15 mouse cellular contexts compared by ENCODE assay signal in the genomic region with DNA sequence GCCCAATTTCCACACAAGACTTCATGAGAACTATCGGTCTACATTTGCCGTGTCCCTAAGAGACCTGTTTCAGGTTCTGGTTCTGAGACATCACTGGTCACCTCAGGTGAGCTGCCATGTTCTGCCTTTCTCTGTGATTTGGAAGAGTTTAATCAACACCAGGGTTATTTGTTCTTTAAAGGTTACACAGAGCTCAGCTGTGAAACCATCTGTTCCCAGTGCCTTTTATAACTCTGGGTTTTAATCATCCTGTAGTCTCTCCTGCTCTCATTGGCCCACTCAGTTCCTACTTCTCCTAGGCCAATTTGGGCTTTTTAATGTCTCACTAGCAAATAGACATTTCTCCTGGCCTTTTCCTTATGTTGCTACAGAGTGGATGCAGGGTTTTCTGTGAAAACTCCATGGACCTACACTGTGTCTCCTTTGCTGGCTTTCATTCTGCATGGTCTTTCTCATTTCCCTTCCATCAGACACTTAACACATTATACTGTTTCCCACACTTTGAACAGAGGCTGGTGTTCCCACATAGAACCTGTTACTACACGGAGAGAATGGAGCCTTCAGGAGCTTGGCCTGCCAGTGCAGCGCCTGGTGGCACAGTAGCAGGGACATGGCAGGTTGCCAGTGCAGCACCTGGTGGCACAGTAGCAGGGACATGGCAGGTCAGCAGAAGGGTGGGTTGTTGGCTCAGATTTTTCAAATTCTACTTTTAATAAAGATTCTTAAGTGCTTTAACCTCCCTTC.
DNase-seq lines count a peak whose midpoint lies in the region; ATAC-seq and TF ChIP-seq lines count a peak whose summit lies in the region.
"Had no signal": no experiment of that assay in that cellular context is flagged by ENCODE, and none has a peak within 500 bp of the region (broad histone marks: within the 10 kb centered on the region; RNA-seq: fewer than 3 reads in every experiment).

No protein-coding gene starts in this region.

- H3K36me3 ChIP-seq in kidney, embryonic 15.5 days, result no peaks in the 10 kb centered on the region
- H3K36me3 ChIP-seq: heart, embryonic 10.5 days had no signal

- H3K4me1 ChIP-seq in kidney, embryonic 15.5 days, result peaks cover 15% of the 10 kb centered on the region
- H3K4me1 ChIP-seq: heart, embryonic 10.5 days had no signal

- 85% methylated on average over 4 of the region's 4 CpGs for WGBS in kidney, embryonic 15.5 days

- no peak overlapping the region for H3K9ac ChIP-seq in kidney, embryonic 15.5 days
- H3K9ac ChIP-seq: forebrain, postnatal 0 days; lung, embryonic 14.5 days had no signal

- ATAC-seq in kidney, embryonic 15.5 days (replicated peaks; ENCODE audit: low FRiP score), result no peak
- ATAC-seq: activated CD4-positive, CD25-positive, alpha-beta regulatory T cell, adult 4 months; forebrain, postnatal 0 days had no signal

- H3K4me2 ChIP-seq in kidney, embryonic 15.5 days, result no peak overlapping the region
- H3K4me2 ChIP-seq: liver, embryonic 11.5 days; lung, embryonic 14.5 days had no signal

- peak; percentile 43 for DNase-seq in kidney, postnatal 10 days
- peak; percentile 96 for DNase-seq in brain, adult 2 months (ENCODE audit: low read depth, low spot score)
- peak; percentile 85 for DNase-seq in cerebellum, adult 8-10 months
- peak in 1 of 2 experiments; percentile 48 for DNase-seq in layer of hippocampus, adult 2 months (ENCODE audit: low spot score in 2 of 2)
- DNase-seq in thymus, postnatal 4 days, result no peak
- no peak for DNase-seq in lung, postnatal 4 days
- DNase-seq: forebrain, postnatal 0 days; gastrocnemius, postnatal 25 days; lung, embryonic 14.5 days; midbrain, embryonic 14.5 days; thymus, postnatal 14 days had no signal

- TF ChIP-seq CTCF in layer of hippocampus, adult 2 months (conservative IDR thresholded peaks at IDR 0.05), result no peak

- no peak overlapping the region for H3K4me3 ChIP-seq in kidney, embryonic 15.5 days (replicated peaks)
- no peak overlapping the region for H3K4me3 ChIP-seq in layer of hippocampus, adult 2 months
- H3K4me3 ChIP-seq: heart, embryonic 10.5 days had no signal

- H3K27ac ChIP-seq in kidney, embryonic 15.5 days, result no peak overlapping the region
- H3K27ac ChIP-seq in layer of hippocampus, adult 2 months, result peak overlapping the region; percentile 92
- H3K27ac ChIP-seq: heart, embryonic 10.5 days had no signal

- no peaks in the 10 kb centered on the region for H3K27me3 ChIP-seq in kidney, embryonic 15.5 days

- H3K9me3 ChIP-seq in kidney, embryonic 15.5 days (replicated peaks), result 0 out of 2 replicates have a peak, but pooled peaks cover 4% of the 10 kb centered on the region
- H3K9me3 ChIP-seq: heart, embryonic 10.5 days had no signal

Comparison
In these comparisons a context has a peak if more than half of its experiments do, and no peak if none do; other contexts are left out.
1. DNase-seq: peak in kidney, postnatal 10 days (single experiment), brain, adult 2 months (single experiment) and cerebellum, adult 8-10 months (single experiment); none in thymus, postnatal 4 days (single experiment) and lung, postnatal 4 days (0 of 2).